Mouse (Mus musculus): ENCODE measurements around the gene Gm7879.
A peak's percentile ranks its signal among the peaks of the same experiment; 100 is the strongest.

GRCm38 (mm10) chr5:43865316-43865715, 47.6 kb upstream of the Gm7879 start:
- TF ChIP-seq POLR2A (IDR thresholded peaks at IDR 0.05; ENCODE audit: insufficient read depth, low read depth, low read length) = no peak
- no peak for TF ChIP-seq CTCF (IDR thresholded peaks at IDR 0.05)
- TF ChIP-seq EP300 (IDR thresholded peaks at IDR 0.05; ENCODE audit: insufficient read depth, low read depth, low read length) = peak; percentile 55; the same call in 1 of the 2 replicates
